Mouse (Mus musculus): ENCODE measurements around the gene Mrvi1.

DNA sequence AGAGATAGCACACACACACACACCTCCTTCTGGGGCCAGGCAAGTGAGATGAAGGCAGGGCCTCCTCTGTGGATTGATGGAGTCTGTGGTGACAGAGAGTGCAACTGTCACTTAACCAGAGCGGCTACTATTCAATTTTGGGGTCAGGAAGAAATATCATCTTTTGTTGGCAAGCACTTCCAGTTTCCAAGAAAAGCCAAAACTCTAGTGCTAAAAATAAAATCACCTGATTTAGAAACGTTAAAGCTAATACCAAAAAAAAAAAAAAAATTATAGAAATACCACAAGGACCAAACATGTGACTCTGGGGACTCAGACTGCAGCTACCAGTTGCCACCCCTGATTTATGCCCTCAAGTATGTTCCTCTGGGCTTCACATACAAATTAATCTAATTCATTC, 26.7 kb downstream of the Mrvi1 start:
- TF ChIP-seq CTCF (conservative IDR thresholded peaks at IDR 0.05; ENCODE audit: insufficient read depth, insufficient read length, low read depth, low read length) (no peak), POLR2A (IDR thresholded peaks at IDR 0.05; ENCODE audit: low read depth, low read length) (no peak)
